Mouse (Mus musculus) adrenal gland, postnatal 14 days (tissue): ENCODE data around the gene Prr3. TPM values are rescaled to one million over a fixed set of nuclear protein-coding genes. Genes with fewer than 3 reads are reported as not detected.
"Not testable (repeated sequence)": the region's sequence is repeated elsewhere in the genome, so short reads cannot be mapped to it uniquely, and the experiment has no call there.

Experiments
- DNase-seq: peaks from one replicate; pipeline ENCODE4 v3.0.0; 2021; ENCODE audit warnings: mixed read lengths
- total RNA-seq: library from RNA; stranded (reverse); gene quantifications from 2 replicates; pipeline ENCODE4 v1.2.3, GENCODE M21; 2021

Prr3 gene
- total RNA-seq, 1 experiment from 2014 or later, result 24.3 TPM

GRCm38 (mm10) chr17:35998545-35999305, 18.7 kb upstream of the Prr3 start:
- no peak for DNase-seq

- peak; percentile 37 for DNase-seq
Measured at GRCm38 (mm10) chr17:35997713-35998510, 17.9 kb upstream of the Prr3 start.

GRCm38 (mm10) chr17:35996949-35997348, 16.9 kb upstream of the Prr3 start:
- peak; percentile 96 for DNase-seq

- DNase-seq, result no peak
Measured at GRCm38 (mm10) chr17:35994879-35995240, 14.8 kb upstream of the Prr3 start.

- peak; percentile 87 for DNase-seq
Measured at GRCm38 (mm10) chr17:35994175-35994878, 14.3 kb upstream of the Prr3 start.

- peak; percentile 90 for DNase-seq
Measured at GRCm38 (mm10) chr17:35993675-35994074, 13.6 kb upstream of the Prr3 start.

- peak; percentile 31 for DNase-seq
Measured at GRCm38 (mm10) chr17:35991781-35992180, 11.7 kb upstream of the Prr3 start.

GRCm38 (mm10) chr17:35981776-35982175, 1.7 kb upstream of the Prr3 start:
- DNase-seq, result no peak

- peak; percentile 78 for DNase-seq
Measured at GRCm38 (mm10) chr17:35980363-35980754, 323 bp upstream of the Prr3 start.

- DNase-seq, result peak; percentile 59
Measured at GRCm38 (mm10) chr17:35978811-35979400, 1.1 kb downstream of the Prr3 start.

- no peak for DNase-seq
Measured at GRCm38 (mm10) chr17:35972131-35972530, 7.9 kb downstream of the Prr3 start.

GRCm38 (mm10) chr17:35969418-35970389, 10.3 kb downstream of the Prr3 start, which contains the start of gene Abcf1:
TSS of gene Abcf1 (minus strand) at chr17:35969761.
- DNase-seq, result peak; percentile 100

- DNase-seq, result no peak
Measured at GRCm38 (mm10) chr17:35967621-35968020, 12.4 kb downstream of the Prr3 start.

GRCm38 (mm10) chr17:35963279-35963678, 16.8 kb downstream of the Prr3 start:
- no peak for DNase-seq

GRCm38 (mm10) chr17:35958533-35959223, 21.4 kb downstream of the Prr3 start:
- no peak for DNase-seq

- DNase-seq, result no peak
Measured at GRCm38 (mm10) chr17:35954665-35955064, 25.4 kb downstream of the Prr3 start.

- not testable (repeated sequence) for DNase-seq
Measured at GRCm38 (mm10) chr17:35952559-35952958, 27.5 kb downstream of the Prr3 start.

- DNase-seq, result not testable (repeated sequence)
Measured at GRCm38 (mm10) chr17:35950946-35951345, 29.1 kb downstream of the Prr3 start.

GRCm38 (mm10) chr17:35939941-35940340, 40.1 kb downstream of the Prr3 start:
- no peak for DNase-seq

- no peak for DNase-seq
Measured at GRCm38 (mm10) chr17:35939108-35939507, 40.9 kb downstream of the Prr3 start.
